Mouse (Mus musculus): ENCODE results near the gene Hist3h2a. TPM values are rescaled to one million over a fixed set of nuclear protein-coding genes. Genes with fewer than 3 reads are reported as not detected.
A peak's percentile ranks its signal among the peaks of the same experiment; 100 is the strongest.

Gene Hist3h2a
- total RNA-seq (2021): 10 to 100 TPM; 73.2 to 83.2 TPM

DNA sequence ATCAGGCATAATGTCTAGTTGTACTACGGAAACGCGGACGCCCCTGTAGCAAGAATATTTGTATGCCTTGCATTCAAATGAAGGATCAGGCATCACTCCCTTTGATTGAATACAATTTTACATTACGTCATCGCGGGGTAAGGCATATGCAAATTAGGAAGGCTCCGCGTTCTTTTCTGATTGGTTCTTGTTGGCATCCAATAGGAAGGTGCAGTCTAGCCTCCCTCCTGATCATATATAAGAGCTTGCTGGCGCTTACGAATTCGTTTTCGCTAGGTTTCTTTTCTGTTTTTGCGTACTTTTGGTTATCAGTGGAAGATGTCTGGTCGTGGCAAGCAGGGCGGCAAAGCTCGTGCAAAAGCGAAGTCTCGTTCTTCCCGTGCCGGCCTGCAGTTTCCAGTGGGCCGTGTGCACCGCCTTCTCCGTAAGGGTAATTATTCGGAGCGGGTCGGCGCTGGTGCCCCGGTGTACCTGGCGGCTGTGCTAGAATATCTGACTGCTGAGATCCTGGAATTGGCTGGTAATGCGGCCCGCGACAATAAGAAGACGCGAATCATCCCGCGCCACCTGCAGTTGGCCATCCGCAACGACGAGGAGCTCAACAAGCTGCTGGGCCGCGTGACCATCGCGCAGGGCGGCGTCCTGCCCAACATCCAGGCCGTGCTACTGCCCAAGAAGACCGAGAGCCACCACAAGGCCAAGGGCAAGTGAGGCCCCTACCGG, at the start of gene Hist3h2a, which contains the start of gene Trim17:
TSS of gene Hist3h2a (plus strand) at position 266 of the 723 bp plus-strand sequence.
TSS of gene Trim17 (plus strand) at position 266 of the 723 bp plus-strand sequence.
- peak; percentile 83 to 84 for DNase-seq

DNA sequence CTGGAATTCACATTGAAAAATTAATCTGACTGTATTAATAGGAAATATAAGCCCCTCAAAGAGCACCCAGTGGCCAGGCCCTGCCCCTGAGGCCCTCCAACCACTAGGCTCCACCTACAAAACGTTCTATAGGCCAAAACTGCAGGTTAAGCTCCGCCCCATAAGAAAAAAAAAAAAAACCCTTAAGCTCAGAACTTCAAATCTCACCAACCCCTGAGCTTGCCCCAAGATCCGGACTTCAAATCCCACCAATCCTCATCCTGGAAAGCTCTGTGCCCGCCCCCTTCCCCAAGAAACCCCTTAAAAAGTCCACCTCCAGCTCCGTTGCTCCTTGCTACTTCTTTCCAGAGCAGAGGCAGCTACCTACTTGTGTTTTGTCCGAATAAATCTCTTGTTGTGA, 49.6 kb upstream of the Hist3h2a start:
- DNase-seq: no peak

DNA sequence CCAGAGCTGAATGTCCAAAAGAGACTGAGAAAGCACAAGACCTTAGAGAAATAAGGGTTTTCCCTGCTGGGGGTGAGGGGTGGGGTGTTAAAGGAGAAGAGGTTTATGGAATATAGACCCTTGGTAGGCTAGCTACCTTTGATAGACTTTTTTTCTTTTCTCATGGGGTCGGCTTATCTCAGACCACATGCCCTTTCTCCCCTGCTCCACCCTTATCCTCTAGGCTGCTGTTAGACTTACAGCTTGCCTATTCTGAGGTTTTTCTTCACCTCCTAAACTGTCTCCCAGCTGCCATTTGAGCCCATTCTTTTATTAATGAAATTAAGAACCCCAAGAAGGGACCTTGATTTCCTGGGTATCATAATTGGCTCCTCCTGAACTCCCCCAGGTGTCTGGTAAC, 40.7 kb upstream of the Hist3h2a start:
- no peak for DNase-seq

DNA sequence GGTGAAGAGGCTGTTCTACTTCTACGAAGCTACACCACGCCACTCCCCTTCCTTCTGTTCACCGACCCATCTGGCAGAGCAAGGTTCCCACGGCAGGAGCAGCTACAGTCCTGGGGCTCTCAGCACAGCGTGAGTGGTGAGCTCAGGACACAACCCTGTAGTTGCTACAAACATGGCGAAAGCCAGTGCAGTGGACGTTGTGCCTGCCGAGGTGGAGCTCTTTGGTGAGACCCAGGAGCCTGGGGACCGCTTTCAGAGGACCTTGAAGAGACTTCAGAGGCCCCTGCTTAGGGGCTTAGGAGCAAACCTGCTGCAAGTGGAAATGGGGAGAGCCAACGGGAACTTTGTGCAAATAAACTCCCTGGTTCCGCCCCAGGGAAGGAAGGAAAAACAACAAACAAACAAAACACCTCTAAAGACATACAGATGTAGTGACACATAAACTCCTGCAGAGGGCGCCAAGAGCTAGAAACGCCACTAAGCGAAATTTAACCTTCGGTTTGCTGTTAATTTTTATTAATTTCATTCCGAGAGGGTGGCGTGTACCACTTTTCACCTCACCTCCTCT, 39.9 kb upstream of the Hist3h2a start:
- DNase-seq: no peak

DNA sequence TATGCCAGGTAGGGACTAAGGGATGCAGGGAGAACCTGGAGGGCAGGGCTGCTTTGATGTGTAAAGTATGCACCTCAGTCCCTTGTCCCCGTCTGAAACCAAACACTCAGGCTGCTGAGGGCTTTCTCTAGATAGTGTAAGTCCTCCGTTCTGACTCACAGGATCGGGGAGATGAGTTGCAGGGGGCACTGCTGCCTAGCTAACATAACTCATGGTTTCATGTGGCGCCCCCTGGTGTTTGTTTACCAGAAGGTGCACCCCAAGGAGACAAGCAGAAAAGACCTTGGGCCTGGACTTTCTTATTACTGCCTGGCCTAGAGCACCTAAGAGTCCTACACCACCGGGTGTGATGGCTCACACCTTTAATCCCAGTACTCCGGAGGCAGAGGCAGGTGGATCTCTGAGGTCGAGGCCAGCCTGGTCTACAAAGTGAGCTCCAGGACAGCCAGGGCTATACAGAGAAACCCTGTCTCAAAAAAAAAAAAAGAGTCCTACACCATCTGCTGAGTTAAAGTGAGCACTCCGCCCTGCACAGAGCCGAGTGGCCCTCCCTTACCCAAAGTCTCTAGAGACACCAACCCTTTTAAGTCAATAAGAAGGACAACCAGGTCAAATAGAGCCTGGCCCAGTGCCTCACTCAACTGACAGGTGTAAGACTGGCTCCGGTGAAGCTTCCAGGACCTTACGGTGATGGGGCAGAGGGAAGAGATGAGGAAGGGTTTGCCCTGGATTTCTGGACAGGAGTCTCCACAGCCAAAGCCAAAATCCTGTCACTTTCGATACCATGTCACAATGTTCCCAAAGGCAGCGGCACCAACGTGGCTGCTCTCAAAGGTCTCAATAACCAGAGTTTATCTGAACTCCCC, 37.4 kb upstream of the Hist3h2a start:
- DNase-seq: no peak

DNA sequence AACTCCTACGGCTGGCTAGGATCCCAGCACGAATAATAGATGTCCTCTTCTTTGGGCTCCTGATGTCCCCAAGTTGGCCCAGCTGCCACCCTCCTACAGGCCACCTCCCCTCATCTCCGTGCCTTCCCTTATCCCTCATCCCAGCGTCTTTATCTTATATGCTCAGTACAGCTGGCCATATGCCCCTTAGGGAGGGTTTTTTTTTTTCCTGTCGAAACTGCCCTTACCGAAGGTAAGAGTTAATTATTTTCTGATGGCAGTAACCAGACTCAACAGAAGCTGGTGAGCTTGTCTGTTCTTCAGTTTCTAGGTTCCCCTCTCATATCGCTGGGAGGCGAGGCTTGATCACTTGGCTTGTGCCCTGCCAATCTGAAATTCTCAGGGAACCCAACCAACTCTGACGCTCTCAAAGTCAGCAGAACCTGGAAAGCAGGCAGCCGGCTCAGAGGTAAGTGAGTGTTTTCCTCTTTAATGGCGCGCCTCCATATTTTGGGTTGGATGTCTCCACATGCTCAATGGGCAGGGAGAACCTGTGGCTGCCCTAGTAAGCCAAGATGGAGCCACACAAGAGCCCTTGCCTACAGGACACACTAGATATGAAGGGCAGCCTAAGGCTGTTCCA, 36.6 kb upstream of the Hist3h2a start, which contains the start of gene Btnl10:
TSS of gene Btnl10 (plus strand) at position 164 of the 622 bp plus-strand sequence.
- no peak for DNase-seq

DNA sequence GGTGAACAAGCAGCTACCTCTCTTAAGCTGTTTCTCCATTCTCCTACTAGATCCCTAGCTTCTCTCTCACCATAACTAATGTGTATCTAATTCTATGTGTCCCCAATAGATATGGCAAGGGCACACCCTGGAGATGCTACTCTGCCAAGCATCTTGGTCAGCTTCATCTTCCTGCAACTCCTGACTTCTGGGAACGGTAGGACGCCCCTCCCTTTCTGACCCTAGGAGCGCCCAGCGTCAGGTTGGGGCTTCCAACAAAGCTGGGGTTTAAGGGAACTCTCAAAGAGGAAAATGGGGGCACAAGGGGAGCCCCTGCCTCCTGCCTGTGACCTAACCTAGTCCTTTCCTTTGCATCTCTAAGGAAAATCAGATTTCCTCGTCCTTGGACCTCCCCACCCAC, 35.7 kb upstream of the Hist3h2a start:
- no peak for DNase-seq

DNA sequence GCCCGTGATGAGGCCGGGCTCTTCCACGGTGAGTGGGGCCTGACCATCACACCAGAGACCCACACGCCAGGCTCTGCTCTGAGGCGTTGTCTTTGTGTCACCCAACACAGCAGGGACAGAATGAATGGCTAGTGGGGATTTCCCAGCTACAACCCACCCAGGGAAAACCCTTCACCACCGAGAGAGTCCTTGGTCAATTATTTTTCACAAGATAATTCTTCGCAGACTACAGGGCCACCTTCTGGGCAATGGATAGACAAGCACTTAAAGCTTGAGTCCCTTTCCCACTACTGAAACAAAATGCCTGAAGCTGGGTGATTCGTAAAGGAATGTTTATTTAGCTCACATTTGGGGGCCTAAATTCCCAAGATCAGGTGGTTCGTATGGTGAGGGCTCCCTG, 32.1 kb upstream of the Hist3h2a start:
- no peak for DNase-seq

DNA sequence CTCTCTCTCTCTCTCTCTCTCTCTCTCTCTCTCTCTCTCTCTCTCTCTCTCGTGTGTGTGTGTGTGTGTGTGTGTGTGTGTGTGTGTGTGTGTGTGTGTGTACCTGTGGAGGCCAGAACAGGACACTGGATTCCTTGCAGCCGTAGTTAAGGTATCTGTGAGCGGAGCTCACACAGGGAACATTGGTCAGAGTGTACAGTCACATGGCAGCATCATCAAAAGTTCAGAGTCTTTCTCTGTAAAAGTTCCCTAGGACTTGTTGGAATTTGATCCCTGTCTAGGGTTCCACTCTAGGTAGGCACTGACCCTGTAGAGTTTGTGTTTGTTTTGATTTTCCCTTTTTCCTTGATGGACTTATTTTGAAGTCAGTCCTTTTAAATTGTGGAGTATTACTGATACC, 27.8 kb upstream of the Hist3h2a start:
- DNase-seq: no peak

DNA sequence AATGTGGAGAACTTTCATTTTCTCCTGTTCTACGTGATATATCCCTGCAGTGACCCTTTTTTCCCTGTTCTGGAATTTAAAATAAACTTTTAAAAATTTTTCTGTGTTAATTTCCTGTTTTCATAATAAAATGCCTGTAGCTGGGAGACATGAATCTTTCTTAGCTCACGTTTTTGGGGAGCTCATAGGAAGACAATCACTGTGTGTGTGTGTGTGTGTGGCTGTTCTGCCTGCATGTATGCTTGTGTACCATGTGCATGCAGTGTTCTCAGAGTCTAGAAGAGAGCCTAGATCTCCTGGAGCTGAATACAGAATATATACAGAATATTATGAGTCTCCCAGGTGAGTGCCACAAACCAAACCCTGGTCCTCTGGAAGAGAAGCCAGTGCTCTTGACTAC, 27.4 kb upstream of the Hist3h2a start:
- DNase-seq: no peak

DNA sequence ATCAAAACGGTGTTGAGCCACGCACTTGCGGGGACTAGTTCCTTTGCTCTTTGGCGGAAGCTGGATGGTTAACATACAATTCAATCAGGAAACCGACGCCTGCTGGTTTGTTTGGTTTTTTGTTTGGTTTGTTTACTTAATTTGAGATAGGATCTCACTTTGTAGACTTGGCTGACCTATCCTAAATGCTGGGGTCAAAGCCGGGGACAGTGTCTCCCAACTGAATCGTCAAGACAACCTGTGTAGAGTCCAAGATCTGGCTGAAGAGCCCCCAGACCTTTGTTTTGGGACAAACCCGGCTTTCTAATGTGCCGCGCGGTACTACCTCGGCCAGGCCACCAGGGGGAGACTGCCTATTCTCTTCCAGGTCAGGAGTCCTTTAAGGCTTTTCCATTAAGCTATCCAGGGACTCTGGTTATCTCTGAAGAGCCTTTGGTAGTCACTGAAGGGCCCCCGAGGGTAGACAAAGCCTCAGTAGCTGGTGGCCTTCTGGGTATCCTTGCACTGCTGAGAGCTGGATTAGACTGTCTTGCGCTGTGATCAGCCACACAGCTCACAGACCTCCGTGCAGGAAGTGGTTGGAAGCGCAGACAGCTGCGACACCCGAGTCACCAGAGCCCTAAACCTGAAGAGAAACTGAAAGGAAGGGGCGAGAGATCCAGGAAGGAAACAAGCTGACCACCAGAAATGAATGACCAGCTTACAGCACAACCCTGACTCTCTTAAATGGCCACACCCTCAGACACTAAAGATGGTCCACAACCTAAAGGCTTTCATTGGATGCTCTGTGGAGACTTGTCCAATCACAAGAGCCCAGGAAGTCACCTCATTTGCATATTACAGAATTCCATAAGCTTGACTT, 26.5 kb upstream of the Hist3h2a start:
- peak; percentile 24 to 32 for DNase-seq

DNA sequence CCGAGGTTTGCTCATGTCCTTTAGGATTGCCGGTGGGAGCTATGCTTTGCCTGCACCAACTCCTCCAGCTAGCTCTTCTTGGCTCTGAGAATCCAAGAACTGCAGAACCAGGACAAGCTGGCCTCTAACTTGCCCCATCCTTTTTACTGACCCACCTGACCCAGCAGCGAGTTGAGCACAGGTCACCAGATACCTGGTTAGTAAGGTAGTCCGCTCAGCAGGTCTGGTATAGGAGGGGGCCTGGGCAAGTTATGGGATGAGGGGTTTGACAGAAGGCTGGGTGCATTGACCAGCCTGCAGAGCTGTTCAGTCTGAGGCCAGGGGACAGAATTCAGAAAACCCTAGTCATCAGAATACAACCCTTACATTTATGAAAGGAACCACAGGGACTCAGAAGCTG, 25.4 kb upstream of the Hist3h2a start:
- no peak for DNase-seq

DNA sequence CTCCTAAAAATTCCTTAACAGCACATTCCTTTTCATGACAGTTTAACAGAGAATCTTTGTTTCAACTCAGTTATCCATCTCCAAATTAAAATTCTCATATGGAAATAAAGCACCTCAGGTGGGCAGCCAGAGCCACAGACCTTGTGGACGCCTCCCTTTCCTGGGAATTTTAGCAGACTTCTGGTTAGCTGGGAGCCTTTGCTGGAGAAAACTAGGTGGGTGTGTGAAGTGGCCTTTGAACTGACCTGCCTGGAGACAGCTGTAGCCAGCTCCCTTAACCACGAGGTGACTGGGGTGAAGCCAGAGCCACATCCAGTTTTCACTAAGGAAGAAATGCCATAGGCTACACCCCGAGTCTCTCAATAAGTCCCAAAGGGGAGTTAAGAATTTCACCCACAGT, 24.8 kb upstream of the Hist3h2a start:
- no peak for DNase-seq

DNA sequence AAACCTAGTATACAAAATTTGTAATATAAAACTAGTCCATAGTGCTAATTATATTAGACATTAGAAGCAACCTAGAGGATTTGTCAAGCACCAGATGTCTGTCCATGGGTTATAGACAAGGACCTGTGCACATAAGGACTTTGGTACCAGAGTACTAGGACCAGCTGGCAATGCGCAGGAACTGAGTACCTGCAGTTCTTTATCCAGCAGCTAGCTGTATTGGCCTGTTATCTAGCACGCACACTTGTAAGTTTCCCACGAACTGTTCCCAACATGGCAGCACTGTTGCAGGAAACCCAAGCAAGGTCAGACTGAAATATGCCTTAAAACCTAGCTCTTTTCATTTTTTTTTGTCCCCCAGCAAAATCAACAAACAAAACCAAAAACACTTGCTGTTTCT, 24.2 kb upstream of the Hist3h2a start:
- DNase-seq: no peak

DNA sequence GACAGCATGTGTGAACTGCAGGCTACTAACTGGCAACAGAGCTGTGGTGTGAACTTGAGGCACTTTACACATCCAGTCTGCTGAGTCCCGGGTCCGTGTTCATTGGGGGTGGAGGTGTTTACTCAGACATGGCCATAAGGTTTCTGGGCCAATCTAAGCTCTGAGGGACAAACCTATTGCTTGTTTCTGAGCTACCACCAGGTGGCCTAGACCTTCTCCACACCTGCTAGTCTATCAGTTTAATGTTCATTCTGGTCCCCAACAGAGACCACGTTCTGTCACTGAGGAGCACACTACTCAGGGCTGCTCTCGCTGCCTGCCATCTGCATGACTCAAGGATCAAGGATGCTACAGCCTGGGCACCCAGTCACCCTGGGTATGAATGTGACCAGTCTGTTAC, 22.9 kb upstream of the Hist3h2a start:
- DNase-seq: no peak

DNA sequence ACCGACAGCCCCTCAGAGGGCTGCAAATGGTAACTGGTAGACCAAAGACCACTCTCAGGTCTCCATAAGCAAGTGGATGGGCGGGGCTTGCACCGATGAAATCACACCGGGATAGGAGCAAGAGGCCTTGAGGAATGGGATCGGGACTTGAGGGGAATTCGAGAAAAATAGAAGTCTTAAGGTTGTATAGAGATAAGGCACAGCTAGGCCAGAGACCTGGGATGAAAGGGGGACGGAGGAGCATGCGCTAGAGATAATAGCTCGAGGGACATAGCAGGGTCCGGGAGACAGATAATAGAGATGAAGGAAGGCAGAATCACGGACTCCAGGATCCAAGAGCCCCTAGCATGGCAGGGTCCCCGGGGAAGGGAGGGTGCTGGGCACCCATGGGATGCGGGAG, 16.6 kb upstream of the Hist3h2a start:
- DNase-seq: no peak

DNA sequence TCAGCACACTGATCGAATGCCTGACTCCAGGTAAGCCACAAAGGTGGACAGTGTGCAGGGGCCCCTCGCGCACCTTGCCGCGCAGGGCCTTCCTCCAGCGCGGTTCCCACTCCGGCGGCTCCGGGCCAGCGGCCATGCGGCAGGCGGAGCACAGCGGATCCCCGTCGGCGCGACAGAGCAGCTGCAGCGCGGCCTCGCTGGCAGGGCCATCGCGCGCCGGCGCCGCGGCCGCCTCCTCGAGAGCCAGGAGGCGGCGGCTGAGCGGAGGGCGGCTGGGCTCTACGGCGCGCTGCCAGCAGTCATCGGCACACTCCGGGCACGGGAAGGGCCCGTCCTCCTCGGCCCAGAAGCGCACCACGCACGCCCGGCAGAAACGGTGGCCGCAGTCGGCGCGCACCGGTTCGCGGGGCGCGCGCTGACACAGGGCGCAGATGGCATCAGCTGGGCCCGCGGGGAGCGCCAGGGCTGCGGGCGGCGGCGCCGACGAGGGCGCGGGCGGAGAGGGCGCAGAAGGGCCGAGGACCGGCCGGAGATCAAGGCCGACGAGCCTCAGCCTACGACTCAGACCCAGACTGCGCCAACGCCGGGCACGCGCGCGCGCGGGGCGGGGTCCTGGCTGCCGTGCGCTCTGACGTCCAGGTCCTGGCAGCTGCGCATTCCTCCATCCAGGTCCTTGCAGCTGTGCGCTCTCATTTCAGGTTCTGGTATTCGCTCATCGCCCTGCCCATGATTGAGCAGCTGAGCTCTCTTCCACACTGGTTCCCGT, 16.0 kb upstream of the Hist3h2a start, which contains the start of gene Rnf187:
TSS of gene Rnf187 (minus strand) at position 595 of the 766 bp plus-strand sequence.
- DNase-seq: peak; percentile 89 to 90

DNA sequence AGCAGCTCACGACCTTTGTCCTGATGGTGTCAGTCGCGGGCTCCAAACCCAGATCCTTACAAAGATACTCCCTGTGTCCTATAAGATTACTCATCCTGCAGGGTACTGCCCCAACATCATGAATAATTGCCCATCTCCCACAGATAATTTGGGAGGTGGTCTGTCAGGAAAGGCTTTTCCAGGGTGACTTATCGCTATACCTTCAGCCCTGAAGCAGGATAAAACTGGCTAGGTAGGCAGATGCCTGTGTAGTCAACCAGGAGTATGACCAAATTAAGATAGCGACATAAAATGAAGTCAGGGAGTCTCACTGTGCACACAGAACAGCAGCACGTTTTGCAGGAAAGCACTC, 15.4 kb upstream of the Hist3h2a start:
- no peak for DNase-seq

DNA sequence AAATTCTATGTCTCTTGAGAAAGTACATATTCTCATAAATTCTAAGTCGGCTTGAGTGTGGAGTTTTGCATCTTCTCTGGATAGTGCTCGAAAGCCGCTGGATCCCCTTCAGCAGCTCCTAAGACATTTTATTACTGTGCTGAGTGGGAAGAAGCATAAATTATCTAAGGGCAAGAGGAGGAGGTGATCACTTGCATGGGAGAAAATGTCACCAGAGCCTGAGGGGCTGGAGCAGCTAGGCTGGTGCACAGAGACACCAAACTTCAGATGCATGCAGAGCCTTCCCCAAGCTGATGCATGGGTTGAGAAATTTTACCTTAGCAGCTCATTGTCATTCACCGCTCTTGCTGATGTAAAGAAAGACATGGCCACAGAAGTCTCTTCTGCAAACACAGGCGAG, 10.3 kb upstream of the Hist3h2a start:
- DNase-seq: no peak

DNA sequence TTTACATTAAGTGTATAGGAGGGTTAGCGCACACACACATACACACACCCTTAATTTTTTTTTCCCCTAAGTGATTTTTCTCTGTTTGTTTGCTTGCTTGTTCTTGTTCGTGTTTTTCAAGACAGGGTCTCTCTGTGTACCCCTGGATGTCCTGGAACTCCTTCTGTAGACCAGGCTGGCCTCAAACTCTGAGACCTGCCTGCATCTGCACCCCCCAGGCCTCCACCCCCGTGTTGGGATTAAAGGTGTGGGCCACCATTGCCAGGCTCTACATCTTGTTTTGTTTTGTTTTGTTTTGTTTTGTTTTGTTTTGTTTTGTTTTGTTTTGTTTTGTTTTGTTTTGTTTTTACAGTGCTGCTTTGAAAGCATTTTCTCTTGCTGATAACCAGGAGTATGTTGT, 7.2 kb upstream of the Hist3h2a start:
- DNase-seq: no peak
